Mouse (Mus musculus) embryonic facial prominence, embryonic 11.5 days (tissue): Measurements from ENCODE around the gene Tescl. TPM values are rescaled to one million over a fixed set of nuclear protein-coding genes. Genes with fewer than 3 reads are reported as not detected.

Experiments used
- ATAC-seq: fragments of 200-750 bp; cut with Nextera tagmentation; replicated peaks from 2 replicates; pipeline ENCODE4 v1.8.0; 2017; ENCODE audit warnings: low read depth; ENCODE audit not compliant: insufficient number of reproducible peaks, low FRiP score, low TSS enrichment
- DNase-seq: peaks from one replicate; pipeline ENCODE4 v3.0.0-alpha.2; 2015; ENCODE audit warnings: low spot score
- H3K27ac ChIP-seq: fragments of 300-500 bp; sonication (generic); replicated peaks from 2 replicates; pipeline ENCODE4 v1.5.1; 2014; ENCODE audit warnings: mild to moderate bottlenecking, low read depth, low read length, control low read depth
- H3K27me3 ChIP-seq: fragments of 300-500 bp; sonication (generic); 2 replicates; pipeline ENCODE4 v1.6.1; 2014; ENCODE audit warnings: mild to moderate bottlenecking, low read length, moderate library complexity, mixed read lengths; ENCODE audit not compliant: control insufficient read depth, insufficient read depth
- H3K36me3 ChIP-seq: fragments of 300-500 bp; sonication (generic); replicated peaks from 2 replicates; pipeline ENCODE4 v1.6.1; 2014; ENCODE audit warnings: low read depth, mild to moderate bottlenecking, low read length, moderate library complexity, mixed read lengths; ENCODE audit not compliant: control insufficient read depth, insufficient read depth
- H3K4me1 ChIP-seq: fragments of 300-500 bp; sonication (generic); 2 replicates; pipeline ENCODE4 v1.6.1; 2014; ENCODE audit warnings: low read length, mixed read lengths; ENCODE audit not compliant: control insufficient read depth, insufficient read depth
- H3K4me2 ChIP-seq: fragments of 300-500 bp; sonication (generic); 2 replicates; pipeline ENCODE4 v1.6.1; 2014; ENCODE audit warnings: low read depth, mild to moderate bottlenecking, control low read depth, low read length, moderate library complexity
- H3K4me3 ChIP-seq: fragments of 300-500 bp; sonication (generic); 2 replicates; pipeline ENCODE4 v1.5.1; 2014; ENCODE audit warnings: low read depth, low read length, control low read depth
- H3K9ac ChIP-seq: fragments of 300-500 bp; sonication (generic); replicated peaks from 2 replicates; pipeline ENCODE4 v1.6.1; 2014; ENCODE audit warnings: mild to moderate bottlenecking, control low read depth, low read length
- H3K9me3 ChIP-seq: fragments of 300-500 bp; sonication (generic); replicated peaks from 2 replicates; pipeline ENCODE4 v1.6.1; 2016; ENCODE audit warnings: mild to moderate bottlenecking, low read length, inconsistent platforms, mixed read lengths; ENCODE audit not compliant: control insufficient read depth
- WGBS: fragments of 180-500 bp; shearing (Covaris S2); extraction: QIAGEN DNeasy Blood & Tissue Kit; methylation state at CpG from one replicate; pipeline ENCODE4 v1.1.7; 2014; 5-methylcytosine and 5-hydroxymethylcytosine counted together
- polyA plus RNA-seq: library from polyadenylated mRNA; unstranded; fragments of >200 nt; fragmentation: Nextera tagmentation; extraction: Ambion mirVana; gene quantifications from 2 replicates; pipeline ENCODE4 v1.2.1, GENCODE M21; 2014

The Tescl gene
- polyA plus RNA-seq, 1 experiment from 2014 or later, result not detected

DNA sequence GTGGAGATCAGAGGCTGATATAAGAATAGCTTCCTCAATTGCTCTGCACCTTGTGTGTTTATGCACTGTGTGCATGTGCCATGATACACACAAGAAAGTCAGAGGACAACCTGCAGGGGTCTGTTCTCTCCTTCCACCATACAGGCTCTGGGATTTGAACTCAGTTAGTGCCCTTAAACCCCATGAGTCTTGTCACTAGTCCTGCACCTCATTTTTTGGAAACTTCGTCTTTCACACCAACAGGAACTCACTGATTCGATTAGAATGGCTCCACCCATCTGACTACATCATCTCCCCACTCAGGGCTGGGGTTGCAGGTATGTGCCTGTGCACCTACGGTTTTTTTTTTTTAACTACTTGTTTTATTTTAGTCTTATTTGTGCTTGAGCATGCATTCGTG is 34.5 kb upstream of the Tescl start:
- H3K27ac ChIP-seq, result no peak overlapping the region
- ATAC-seq (no peak), DNase-seq (no peak)
- H3K4me2 ChIP-seq, result no peak overlapping the region
- H3K4me1 ChIP-seq, result no peaks in the 10 kb centered on the region
- no peaks in the 10 kb centered on the region for H3K27me3 ChIP-seq
- H3K4me3 ChIP-seq, result no peak overlapping the region
- no peak overlapping the region for H3K9ac ChIP-seq
- no peaks in the 10 kb centered on the region for H3K9me3 ChIP-seq
- WGBS, result 66% methylated on average over 4 of the region's 4 CpGs
- H3K36me3 ChIP-seq, result no peaks in the 10 kb centered on the region

DNA sequence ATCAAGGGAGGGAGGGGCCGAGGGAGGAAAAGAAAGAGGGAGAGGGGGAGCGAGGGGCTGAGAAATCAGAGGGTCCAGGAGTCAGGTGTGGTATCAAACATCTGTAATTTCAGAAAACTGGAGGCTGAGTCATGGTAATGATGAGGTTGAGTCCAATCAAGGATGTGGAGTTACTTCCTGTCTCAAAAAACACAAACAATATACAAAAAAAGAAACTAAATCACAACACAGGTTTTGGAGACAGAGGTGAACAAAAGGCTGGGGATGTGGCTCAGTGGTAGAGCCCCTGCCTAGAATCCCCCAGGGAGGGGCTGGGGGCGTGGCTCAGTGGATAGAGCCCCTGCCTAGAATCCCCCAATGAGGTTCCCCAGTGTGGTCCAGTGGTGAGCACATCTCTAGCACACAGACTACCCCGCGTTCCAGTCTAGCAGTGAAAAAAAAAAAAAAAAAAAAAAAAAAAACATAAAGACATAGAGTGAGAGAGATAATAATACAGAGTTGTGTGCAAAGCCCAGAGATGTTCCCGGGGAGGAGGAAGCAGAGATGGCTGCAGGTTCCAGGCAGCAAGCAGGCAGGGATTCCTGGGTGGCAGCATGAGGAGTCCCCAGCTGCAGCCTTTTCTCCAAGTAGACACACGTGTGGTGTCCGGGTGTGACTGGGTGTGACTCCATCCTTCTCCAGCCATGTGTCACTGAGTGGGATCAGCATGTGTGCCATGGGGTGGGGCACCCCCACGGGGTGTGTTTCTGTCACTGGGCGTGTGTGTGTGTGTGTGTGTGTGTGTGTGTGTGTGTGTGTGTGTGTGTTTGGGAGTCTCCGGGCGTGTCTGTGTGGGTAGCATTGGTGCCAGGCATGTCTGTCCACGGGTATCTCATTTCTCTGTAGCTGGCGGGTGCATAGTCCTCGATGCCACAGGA is 33.2 kb upstream of the Tescl start:
- H3K9ac ChIP-seq, result no peak overlapping the region
- H3K4me2 ChIP-seq, result no peak overlapping the region
- no peak overlapping the region for H3K4me3 ChIP-seq
- WGBS, result 77% methylated on average over 15 of the region's 15 CpGs
- no peak overlapping the region for H3K27ac ChIP-seq
- no peaks in the 10 kb centered on the region for H3K9me3 ChIP-seq
- H3K4me1 ChIP-seq, result no peaks in the 10 kb centered on the region
- H3K36me3 ChIP-seq, result no peaks in the 10 kb centered on the region
- DNase-seq (no peak), ATAC-seq (no peak)
- no peaks in the 10 kb centered on the region for H3K27me3 ChIP-seq

DNA sequence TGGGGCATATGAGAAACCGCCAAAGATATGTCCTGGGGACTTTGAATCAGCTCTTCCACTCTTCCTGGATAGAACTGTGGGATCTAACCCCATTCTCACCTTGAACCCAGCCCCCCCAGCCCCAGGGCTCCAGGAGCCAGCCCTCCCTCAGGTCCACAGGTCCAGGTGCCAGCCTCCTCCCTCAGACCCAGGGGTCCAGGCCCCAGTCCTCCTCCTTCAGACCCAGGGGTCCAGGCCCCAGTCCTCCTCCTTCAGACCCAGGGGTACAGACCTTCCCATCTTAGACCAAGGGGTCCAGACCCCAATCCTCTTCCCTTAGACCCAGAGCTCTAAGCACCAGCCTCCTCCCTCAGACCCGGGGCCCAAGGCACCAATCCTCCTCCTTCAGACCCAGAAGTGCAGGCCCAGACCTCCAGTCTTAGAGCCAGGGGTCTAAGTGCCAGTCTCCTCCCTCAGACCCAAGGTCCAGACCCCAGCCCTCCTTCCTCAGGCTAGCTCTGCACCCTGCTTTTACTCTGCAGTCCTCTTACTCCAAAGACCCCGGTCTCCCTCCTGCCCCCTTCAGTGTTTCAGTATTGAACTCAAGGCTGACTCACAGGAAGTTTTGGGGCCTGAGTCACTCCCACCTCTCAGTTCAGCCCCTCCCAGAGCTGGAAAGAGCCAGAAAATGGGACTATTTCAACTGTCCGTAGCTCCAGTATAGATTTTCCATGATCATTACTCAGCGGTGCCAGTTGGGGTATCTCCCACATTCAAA is 31.7 kb upstream of the Tescl start:
- no peak for DNase-seq
- H3K36me3 ChIP-seq, result no peaks in the 10 kb centered on the region
- no peaks in the 10 kb centered on the region for H3K4me1 ChIP-seq
- H3K9ac ChIP-seq, result no peak overlapping the region
- H3K4me3 ChIP-seq, result no peak overlapping the region
- H3K9me3 ChIP-seq, result no peaks in the 10 kb centered on the region
- H3K27ac ChIP-seq, result no peak overlapping the region
- no peak overlapping the region for H3K4me2 ChIP-seq
- no peaks in the 10 kb centered on the region for H3K27me3 ChIP-seq
- 75% methylated on average over 5 of the region's 5 CpGs for WGBS
- no peak for ATAC-seq

DNA sequence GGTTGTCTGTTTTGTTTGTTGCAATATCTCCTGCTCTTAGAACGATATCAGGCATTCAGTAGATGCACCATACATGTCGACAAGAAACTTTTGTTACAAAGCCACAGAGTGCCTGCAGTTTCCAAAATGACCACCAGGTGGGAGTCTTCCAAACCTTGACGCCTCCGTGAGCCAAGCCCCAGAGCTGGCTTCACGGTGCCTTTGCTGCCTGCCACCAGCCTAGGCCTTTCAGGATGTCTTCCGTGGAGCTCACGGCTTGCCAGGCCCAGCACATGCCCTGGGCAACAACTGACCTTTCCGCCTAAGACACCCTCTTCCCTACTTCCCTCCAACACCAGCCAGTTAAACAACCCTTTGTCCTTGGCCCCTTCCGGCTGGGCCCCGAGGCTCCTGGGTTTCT is 31.1 kb upstream of the Tescl start:
- H3K9ac ChIP-seq, result 0 out of 2 replicates have a peak overlapping the region, but pooled peaks have one; percentile 22
- H3K36me3 ChIP-seq, result no peaks in the 10 kb centered on the region
- H3K4me3 ChIP-seq, result no peak overlapping the region
- no peak for ATAC-seq
- H3K4me2 ChIP-seq, result no peak overlapping the region
- H3K4me1 ChIP-seq, result no peaks in the 10 kb centered on the region
- H3K27ac ChIP-seq, result no peak overlapping the region
- no peaks in the 10 kb centered on the region for H3K27me3 ChIP-seq
- peak; percentile 92 for DNase-seq
- no peaks in the 10 kb centered on the region for H3K9me3 ChIP-seq
- WGBS, result 22% methylated on average over 10 of the region's 10 CpGs

DNA sequence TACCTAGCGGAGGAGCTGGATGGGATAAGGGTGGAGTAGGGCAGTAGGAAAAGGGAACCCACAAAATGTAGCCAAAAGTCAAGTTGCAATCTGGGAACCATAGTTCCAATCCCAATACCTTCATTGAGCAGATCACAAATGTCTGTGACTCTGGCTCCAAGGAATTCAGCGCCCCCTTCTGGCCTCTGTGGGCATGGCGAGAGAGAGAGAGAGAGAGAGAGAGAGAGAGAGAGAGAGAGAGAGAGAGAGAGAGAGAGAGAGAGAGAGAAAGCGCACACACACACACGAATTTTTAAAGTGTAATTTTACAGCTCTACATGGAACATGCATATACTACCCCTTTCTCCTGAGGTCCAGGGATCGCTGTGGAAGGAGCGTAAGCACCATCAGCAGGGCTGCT is 29.5 kb upstream of the Tescl start:
- H3K9me3 ChIP-seq, result no peaks in the 10 kb centered on the region
- no peak overlapping the region for H3K4me3 ChIP-seq
- no peaks in the 10 kb centered on the region for H3K4me1 ChIP-seq
- H3K4me2 ChIP-seq, result no peak overlapping the region
- ATAC-seq (no peak), DNase-seq (peak; percentile 45)
- WGBS, result 21% methylated on average over 6 of the region's 7 CpGs
- H3K9ac ChIP-seq, result no peak overlapping the region
- H3K27me3 ChIP-seq, result no peaks in the 10 kb centered on the region
- H3K36me3 ChIP-seq, result no peaks in the 10 kb centered on the region
- H3K27ac ChIP-seq, result no peak overlapping the region

DNA sequence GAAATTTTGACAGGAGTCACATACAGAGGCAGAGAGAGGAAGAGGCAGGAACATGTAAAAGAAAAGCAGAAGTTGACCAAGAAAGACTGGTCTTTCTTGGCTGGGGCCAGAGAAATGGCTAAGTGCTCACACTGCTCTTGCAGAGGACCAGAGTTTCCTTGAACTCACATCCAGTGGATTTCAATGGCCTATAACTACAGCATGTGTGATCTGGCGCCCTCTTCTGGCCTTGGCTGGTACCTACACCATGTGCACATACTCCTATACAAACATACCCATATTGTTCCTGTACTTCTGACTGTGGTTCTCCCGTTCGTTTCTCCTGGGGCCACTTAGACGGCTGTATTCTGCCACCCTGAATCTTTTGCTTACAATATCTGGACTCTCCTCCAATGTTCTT is 27.3 kb upstream of the Tescl start:
- H3K9ac ChIP-seq, result no peak overlapping the region
- DNase-seq, result no peak
- H3K4me2 ChIP-seq, result no peak overlapping the region
- no peak overlapping the region for H3K4me3 ChIP-seq
- H3K9me3 ChIP-seq, result no peaks in the 10 kb centered on the region
- no peaks in the 10 kb centered on the region for H3K4me1 ChIP-seq
- no peak for ATAC-seq
- H3K27me3 ChIP-seq, result no peaks in the 10 kb centered on the region
- no peak overlapping the region for H3K27ac ChIP-seq
- H3K36me3 ChIP-seq, result no peaks in the 10 kb centered on the region
- WGBS, result 66% methylated on average over 4 of the region's 4 CpGs

DNA sequence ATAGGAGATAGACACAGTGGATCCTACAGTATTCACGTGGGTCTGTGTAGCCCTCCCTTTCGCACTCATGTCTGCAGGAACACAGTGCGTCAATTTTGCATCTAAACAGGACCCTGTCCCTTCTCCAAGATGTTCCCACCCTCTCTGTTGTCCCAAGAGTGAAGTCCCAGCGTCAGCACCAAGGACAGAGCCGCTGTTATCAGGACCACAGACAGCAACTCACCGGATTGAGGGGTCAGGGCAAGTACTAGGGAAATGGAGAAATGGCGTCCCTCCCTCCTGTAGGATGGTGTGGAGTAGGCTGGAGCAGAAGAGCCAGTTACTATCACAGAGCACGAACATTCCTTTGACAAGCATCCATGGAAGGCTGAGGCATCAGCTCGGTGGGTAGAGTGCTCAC is 25.5 kb upstream of the Tescl start:
- no peak for ATAC-seq
- no peak overlapping the region for H3K9ac ChIP-seq
- H3K36me3 ChIP-seq, result no peaks in the 10 kb centered on the region
- H3K9me3 ChIP-seq, result no peaks in the 10 kb centered on the region
- H3K4me2 ChIP-seq, result no peak overlapping the region
- H3K4me1 ChIP-seq, result no peaks in the 10 kb centered on the region
- peak; percentile 76 for DNase-seq
- no peak overlapping the region for H3K27ac ChIP-seq
- WGBS, result 33% methylated on average over 9 of the region's 9 CpGs
- no peaks in the 10 kb centered on the region for H3K27me3 ChIP-seq
- no peak overlapping the region for H3K4me3 ChIP-seq

DNA sequence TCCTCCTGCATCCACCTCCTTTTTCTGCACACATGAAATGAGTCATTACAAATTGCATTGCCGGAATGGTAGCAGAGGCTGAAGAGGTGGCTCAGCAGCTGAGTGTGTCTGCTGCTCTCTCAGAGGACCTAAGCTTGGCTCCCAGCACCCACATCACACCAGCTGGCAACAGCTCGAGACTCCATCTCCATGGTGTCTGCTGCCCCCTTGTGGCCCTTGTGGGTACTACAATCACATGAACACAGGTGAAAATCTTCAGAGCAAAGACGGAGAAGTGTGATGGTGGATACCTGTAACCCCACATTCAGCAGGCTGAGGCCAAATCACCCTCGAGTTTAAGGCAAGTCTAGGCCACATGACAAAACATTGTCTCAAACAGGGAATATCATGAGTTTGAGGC is 24.2 kb upstream of the Tescl start:
- ATAC-seq (no peak), DNase-seq (no peak)
- Histone ChIP-seq H3K27ac (no peak overlapping the region), H3K4me2 (no peak overlapping the region), H3K27me3 (no peaks in the 10 kb centered on the region), H3K9ac (no peak overlapping the region), H3K9me3 (no peaks in the 10 kb centered on the region), H3K36me3 (no peaks in the 10 kb centered on the region), H3K4me3 (no peak overlapping the region), H3K4me1 (no peaks in the 10 kb centered on the region)
- 52% methylated on average over 4 of the region's 4 CpGs for WGBS
